Mouse (Mus musculus) CD4-positive, CD25-positive, alpha-beta regulatory T cell (primary cell): Measurements from ENCODE around the gene Crygc. TPM values are rescaled to one million over a fixed set of nuclear protein-coding genes. Genes with fewer than 3 reads are reported as not detected.

Experiments
- polyA plus RNA-seq: library from polyadenylated mRNA; unstranded; fragments of 100-300 nt; shearing (Covaris generic); gene quantifications from one replicate; pipeline ENCODE4 v1.2.1, GENCODE M21; 2017

The Crygc gene
- not detected for polyA plus RNA-seq

DNA sequence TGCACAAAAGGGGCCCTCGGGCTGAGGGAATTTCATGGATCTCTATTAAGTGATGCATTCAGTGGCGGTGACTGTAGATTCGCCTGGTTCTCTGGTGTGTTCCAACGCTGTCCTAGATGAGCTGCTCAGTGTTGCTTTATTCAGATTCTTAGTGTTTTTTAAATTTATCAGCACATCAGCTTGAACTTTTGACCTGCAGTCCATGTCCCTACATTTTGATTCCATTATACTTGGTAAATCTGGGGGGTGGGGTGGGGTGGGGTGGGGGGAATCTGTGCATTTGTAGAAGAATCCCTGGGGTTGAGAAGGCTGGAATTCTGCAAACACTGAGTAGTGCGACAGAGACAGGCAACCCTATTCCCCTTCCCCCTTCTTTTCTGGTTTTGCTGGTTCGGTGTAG is at the start of gene Crygc:
TSS of gene Crygc (minus strand) at position 101 of the 400 bp plus-strand sequence.

DNA sequence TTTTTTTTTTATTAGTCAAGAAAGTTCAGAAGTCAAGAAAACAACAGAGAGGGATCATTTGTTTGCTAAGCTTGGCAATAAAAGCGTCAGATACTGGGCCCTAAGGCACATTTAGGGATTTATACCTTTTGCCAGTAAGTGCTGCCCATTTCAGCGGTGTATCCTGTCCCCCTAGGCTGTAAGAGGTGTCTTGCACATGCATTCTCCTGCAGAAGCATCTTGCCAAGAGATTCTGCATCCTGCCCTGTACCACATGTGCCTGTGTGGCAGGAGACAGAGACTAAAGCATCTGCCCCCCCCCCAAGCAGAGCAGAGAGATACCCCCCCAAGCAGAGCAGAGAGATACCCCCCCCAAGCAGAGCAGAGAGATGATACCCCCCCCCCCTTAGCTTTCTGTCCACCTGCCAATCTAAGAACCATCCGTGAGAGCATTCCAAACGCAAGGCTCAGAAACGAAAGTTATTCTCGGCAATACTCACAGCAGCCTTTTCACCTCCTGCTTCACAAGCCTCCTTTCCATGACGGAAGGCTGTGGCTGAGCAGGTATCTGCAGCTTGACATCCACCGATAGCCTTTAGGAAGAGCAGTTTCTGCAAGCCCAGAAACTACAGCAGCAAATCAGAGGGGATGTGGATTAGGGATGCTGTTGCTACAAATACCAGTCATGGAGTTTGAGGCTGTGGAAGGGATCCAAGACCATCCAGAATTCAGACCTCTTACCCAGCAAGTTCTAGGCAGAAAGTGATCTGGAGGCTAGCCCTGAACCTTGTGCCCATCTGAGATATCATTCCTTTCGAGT is 49.3 kb upstream of the Crygc start, which contains the start of gene D630023F18Rik:
TSS of gene D630023F18Rik (minus strand) at position 641 of the 799 bp plus-strand sequence.

DNA sequence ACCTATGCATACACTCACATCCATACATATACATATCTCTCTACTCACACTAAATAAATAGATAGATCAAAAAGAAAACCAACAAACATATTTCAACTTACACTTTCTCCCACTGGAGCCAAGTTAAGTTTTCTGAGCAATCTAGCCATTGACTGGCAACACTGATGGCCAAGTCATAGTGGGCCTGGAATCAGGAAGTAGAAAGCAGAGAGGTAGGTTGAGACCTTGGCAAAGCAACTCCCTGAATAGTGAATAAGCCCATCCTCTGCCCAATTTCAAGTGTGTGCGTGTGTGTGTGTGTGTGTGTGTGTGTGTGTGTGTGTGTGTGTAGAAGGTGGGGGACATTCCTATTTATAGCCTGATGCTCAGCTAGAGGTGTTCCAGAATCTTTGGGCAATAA is 45.9 kb upstream of the Crygc start, which contains the start of gene Gm28845:
TSS of gene Gm28845 (minus strand) at position 121 of the 400 bp plus-strand sequence.

GRCm38 (mm10) chr1:65103273-65103672 is 29.8 kb upstream of the Crygc start, which contains the start of gene Cryga:
TSS of gene Cryga (minus strand) at chr1:65103373.

DNA sequence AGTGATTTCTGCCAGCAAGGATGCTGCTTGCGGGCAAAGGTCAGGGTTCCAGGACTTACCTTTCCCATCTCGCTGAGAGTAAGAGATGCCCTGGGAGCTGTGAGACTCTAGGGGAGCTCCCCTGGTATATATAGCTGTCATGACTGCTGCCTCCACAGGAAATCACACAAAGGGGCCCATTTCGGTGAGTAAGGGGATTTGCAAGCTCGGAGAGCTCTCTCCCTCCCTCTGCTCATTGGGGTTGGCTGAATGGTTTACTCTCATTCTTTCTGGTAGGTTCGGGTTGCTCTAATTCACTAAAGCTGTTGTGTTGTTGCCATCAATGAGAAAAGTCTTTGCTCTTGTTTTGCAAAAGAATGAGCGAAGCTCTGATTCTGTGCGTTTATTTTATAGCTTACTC is 8.7 kb upstream of the Crygc start, which contains the start of gene Crygb:
TSS of gene Crygb (minus strand) at position 101 of the 400 bp plus-strand sequence.

DNA sequence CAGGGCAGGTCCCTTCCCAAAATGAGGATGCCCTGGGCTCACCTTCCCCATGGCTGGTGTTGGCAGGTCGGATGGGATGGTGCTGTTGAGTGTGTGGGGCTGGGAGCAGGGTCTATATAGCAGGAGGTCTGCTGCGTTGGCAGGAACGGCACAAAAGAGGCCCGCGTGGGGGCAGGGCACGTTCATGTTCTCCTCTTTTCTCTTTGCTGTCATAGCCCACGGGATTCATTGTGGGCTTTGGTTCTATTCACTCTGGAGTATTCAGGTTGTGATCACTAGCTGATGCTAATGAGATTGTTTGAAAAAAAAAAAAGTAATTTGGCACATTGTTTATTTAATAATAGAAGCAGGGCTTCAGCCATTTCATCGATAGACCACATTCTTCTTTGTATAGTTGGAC is 10.1 kb downstream of the Crygc start, which contains the start of gene Crygd:
TSS of gene Crygd (minus strand) at position 101 of the 400 bp plus-strand sequence.

DNA sequence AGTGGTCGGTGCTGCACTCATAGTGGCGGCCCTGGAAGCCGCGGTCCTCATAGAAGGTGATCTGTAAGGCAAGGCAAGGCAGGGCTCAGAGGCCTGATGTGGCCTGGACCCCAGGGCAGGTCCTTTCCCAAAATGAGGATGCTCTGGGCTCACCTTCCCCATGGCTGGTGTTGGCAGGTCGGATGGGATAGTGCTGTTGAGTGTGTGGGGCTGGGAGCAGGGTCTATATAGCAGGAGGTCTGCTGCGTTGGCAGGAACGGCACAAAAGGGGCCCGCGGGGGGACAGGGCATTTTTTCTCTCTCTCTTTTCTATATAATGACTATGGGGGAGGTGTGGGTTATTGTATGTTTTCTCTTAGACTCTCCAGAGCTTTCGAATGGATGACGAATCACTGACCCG is 22.5 kb downstream of the Crygc start, which contains the start of gene Cryge:
TSS of gene Cryge (minus strand) at position 198 of the 400 bp plus-strand sequence.

DNA sequence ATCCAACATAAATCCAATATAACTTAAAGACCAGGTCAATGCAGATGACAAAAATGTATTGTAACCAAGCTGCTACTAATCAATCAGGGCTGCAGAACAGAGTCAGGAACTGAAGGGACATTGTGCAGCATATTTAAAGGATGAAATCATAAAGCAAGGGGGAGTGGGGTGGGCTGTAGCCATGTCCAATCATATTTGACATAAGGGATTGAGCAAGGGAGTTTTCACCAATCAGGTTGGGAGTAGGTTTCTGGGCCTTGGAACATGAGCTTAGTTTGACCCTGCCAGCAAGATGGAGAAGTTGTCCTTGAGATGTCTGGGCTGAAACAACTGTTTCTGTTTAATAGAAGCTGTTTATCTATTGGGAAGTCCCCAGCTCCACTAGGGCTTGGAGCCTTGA is 40.8 kb downstream of the Crygc start, which contains the start of gene Akr1cl:
TSS of gene Akr1cl (minus strand) at position 119 of the 400 bp plus-strand sequence.

Other genes starting within 250 kb of the Crygc start
- gene Plekhm3, start 116.9 kb downstream of the Crygc start, polyA plus RNA-seq = 4.8 TPM
- 0.29 TPM for gene Akr1cl, start 40.9 kb downstream of the Crygc start, polyA plus RNA-seq
- not detected for gene Cryge, start 22.5 kb downstream of the Crygc start, polyA plus RNA-seq
- gene Crygd, start 10.2 kb downstream of the Crygc start, polyA plus RNA-seq = not detected
- not detected for gene Crygb, start 8.6 kb upstream of the Crygc start, polyA plus RNA-seq
- not detected for gene Cryga, start 29.7 kb upstream of the Crygc start, polyA plus RNA-seq
- not detected for gene Gm28845, start 45.9 kb upstream of the Crygc start, polyA plus RNA-seq
- gene D630023F18Rik, start 49.5 kb upstream of the Crygc start, polyA plus RNA-seq = not detected
- 13.1 TPM for gene Idh1, start 112.8 kb upstream of the Crygc start, polyA plus RNA-seq
- 24.2 TPM for gene Pikfyve, start 113.0 kb upstream of the Crygc start, polyA plus RNA-seq
- not detected for gene Pth2r, start 208.4 kb upstream of the Crygc start, polyA plus RNA-seq